Mouse (Mus musculus) right cerebral cortex, adult 18-20 months (tissue): Measurements from ENCODE around the gene Gm21800.
"Not testable (repeated sequence)": the region's sequence is repeated elsewhere in the genome, so short reads cannot be mapped to it uniquely, and the experiment has no call there.

Experiments used
- DNase-seq: peaks from one replicate; pipeline ENCODE4 v3.0.0; 2022; ENCODE audit warnings: mixed read lengths

Gm21800 gene

GRCm38 (mm10) chrY:41406198-41406597 lies at the start of gene Gm21800:
Gene Gm21800, plus strand, starts transcription at chrY:41406498.
- not testable (repeated sequence) for DNase-seq
